Mouse (Mus musculus) limb, embryonic 14.5 days (tissue): Measurements from ENCODE around the gene Zfp386. TPM values are rescaled to one million over a fixed set of nuclear protein-coding genes. Genes with fewer than 3 reads are reported as not detected.

Experiments used
- ATAC-seq: fragments of 200-750 bp; cut with Nextera tagmentation; 2 replicates; pipeline ENCODE4 v1.8.0; 2017; ENCODE audit warnings: low read depth, moderate number of reproducible peaks, moderate TSS enrichment; ENCODE audit not compliant: low FRiP score
- DNase-seq: peaks from one replicate; pipeline ENCODE4 v3.0.0-alpha.2; 2015; ENCODE audit warnings: low spot score
- H3K27ac ChIP-seq: fragments of 300-500 bp; sonication (generic); replicated peaks from 2 replicates; pipeline ENCODE4 v1.5.1; 2014; ENCODE audit warnings: low read depth, mild to moderate bottlenecking, low read length, moderate library complexity, mixed read lengths
- H3K27me3 ChIP-seq: fragments of 300-500 bp; sonication (generic); 2 replicates; pipeline ENCODE4 v1.6.1; 2014; ENCODE audit warnings: low read length, mixed read lengths; ENCODE audit not compliant: control insufficient read depth, insufficient read depth
- H3K36me3 ChIP-seq: fragments of 300-500 bp; sonication (generic); 2 replicates; pipeline ENCODE4 v1.6.1; 2014; ENCODE audit warnings: mild to moderate bottlenecking, low read length, moderate library complexity, mixed read lengths; ENCODE audit not compliant: control insufficient read depth, insufficient read depth
- H3K4me1 ChIP-seq: fragments of 300-500 bp; sonication (generic); 2 replicates; pipeline ENCODE4 v1.6.1; 2014; ENCODE audit warnings: antibody characterized with exemption, low read length, mixed read lengths; ENCODE audit not compliant: control insufficient read depth, insufficient read depth
- H3K4me2 ChIP-seq: fragments of 300-500 bp; sonication (generic); replicated peaks from 2 replicates; pipeline ENCODE4 v1.6.1; 2014; ENCODE audit warnings: low read depth, mild to moderate bottlenecking, low read length, moderate library complexity; ENCODE audit not compliant: severe bottlenecking
- H3K4me3 ChIP-seq: fragments of 300-500 bp; sonication (generic); replicated peaks from 2 replicates; pipeline ENCODE4 v1.5.1; 2014; ENCODE audit warnings: low read length
- H3K9ac ChIP-seq: fragments of 300-500 bp; sonication (generic); 2 replicates; pipeline ENCODE4 v1.6.1; 2014; ENCODE audit warnings: mild to moderate bottlenecking, low read depth, low read length, moderate library complexity; ENCODE audit not compliant: severe bottlenecking
- H3K9me3 ChIP-seq: fragments of 300-500 bp; sonication (generic); 2 replicates; pipeline ENCODE4 v1.6.1; 2016; ENCODE audit warnings: low read length; ENCODE audit not compliant: control insufficient read depth
- POLR2A ChIP-seq: fragments of 200-500 bp; IDR thresholded peaks from 2 replicates; pipeline ENCODE4 v1.8.0; 2012; ENCODE audit warnings: inconsistent platforms, mild to moderate bottlenecking, moderate library complexity, borderline replicate concordance; ENCODE audit not compliant: insufficient read depth, insufficient read length; ENCODE audit errors: extremely low read depth
- WGBS: fragments of 180-500 bp; shearing (Covaris S2); extraction: QIAGEN DNeasy Blood & Tissue Kit; methylation state at CpG from one replicate; pipeline ENCODE4 v1.1.7; 2014; 5-methylcytosine and 5-hydroxymethylcytosine counted together
- polyA plus RNA-seq, 2 experiments: library from polyadenylated mRNA; depleted of rRNA in 1 of 2; stranded (reverse) in 1 of 2; unstranded in 1 of 2; fragments of >200 nt; fragmentation: Nextera tagmentation in 1 of 2; extraction: Ambion mirVana in 1 of 2; gene quantifications; 2 replicates each; pipeline versions ENCODE4 v1.2.1 to v1.2.3; 2012 to 2014

The Zfp386 gene
- polyA plus RNA-seq, 2 experiments = 29.9 to 44.4 TPM

GRCm38 (mm10) chr12:116109451-116110353 lies 62.2 kb downstream of the Zfp386 start:
- H3K4me2 ChIP-seq = no peak overlapping the region
- TF ChIP-seq POLR2A = no peak
- no peak for DNase-seq
- H3K9ac ChIP-seq = no peak overlapping the region
- WGBS = 80% methylated on average over 9 of the region's 9 CpGs
- peaks cover 8% of the 10 kb centered on the region for H3K9me3 ChIP-seq
- no peak for ATAC-seq
- H3K4me1 ChIP-seq = no peaks in the 10 kb centered on the region
- H3K4me3 ChIP-seq = no peak overlapping the region
- H3K27me3 ChIP-seq = no peaks in the 10 kb centered on the region
- H3K27ac ChIP-seq = no peak overlapping the region
- no peaks in the 10 kb centered on the region for H3K36me3 ChIP-seq

GRCm38 (mm10) chr12:116111007-116111694 lies 63.6 kb downstream of the Zfp386 start:
- DNase-seq (no peak), ATAC-seq (no peak)
- 68% methylated on average over 7 of the region's 7 CpGs for WGBS

More at GRCm38 (mm10) chr12:116111007-116111694, 63.6 kb downstream of the Zfp386 start:
- no peak overlapping the region for H3K9ac ChIP-seq
- H3K36me3 ChIP-seq = no peaks in the 10 kb centered on the region
- H3K4me3 ChIP-seq = no peak overlapping the region
- no peak overlapping the region for H3K4me2 ChIP-seq
- H3K27me3 ChIP-seq = no peaks in the 10 kb centered on the region
- TF ChIP-seq POLR2A = no peak
- H3K27ac ChIP-seq = no peak overlapping the region
- peaks cover 8% of the 10 kb centered on the region for H3K9me3 ChIP-seq
- H3K4me1 ChIP-seq = no peaks in the 10 kb centered on the region

Other genes starting within 250 kb of the Zfp386 start
- 5.6 and 6.3 TPM in 2 replicates for gene Vipr2, start 30.0 kb downstream of the Zfp386 start, polyA plus RNA-seq (2012; rRNA removed)
- 2.9 and 3.2 TPM in 2 replicates for gene Vipr2, start 30.0 kb downstream of the Zfp386 start, polyA plus RNA-seq (2014; fragmentation: Nextera tagmentation; extraction: Ambion mirVana)
- gene Wdr60, start 215.3 kb downstream of the Zfp386 start, polyA plus RNA-seq (2012; rRNA removed) = 20.7 and 22.4 TPM in 2 replicates
- 25.9 and 29.1 TPM in 2 replicates for gene Wdr60, start 215.3 kb downstream of the Zfp386 start, polyA plus RNA-seq (2014; fragmentation: Nextera tagmentation; extraction: Ambion mirVana)
- not detected in 2 replicates for gene Gm11027, start 227.7 kb downstream of the Zfp386 start, polyA plus RNA-seq (2012; rRNA removed)
- gene Gm11027, start 227.7 kb downstream of the Zfp386 start, polyA plus RNA-seq (2014; fragmentation: Nextera tagmentation; extraction: Ambion mirVana) = not detected in 2 replicates
- 13.7 and 15.9 TPM in 2 replicates for gene Esyt2, start 233.5 kb downstream of the Zfp386 start, polyA plus RNA-seq (2012; rRNA removed)
- 29.7 and 30.3 TPM in 2 replicates for gene Esyt2, start 233.5 kb downstream of the Zfp386 start, polyA plus RNA-seq (2014; fragmentation: Nextera tagmentation; extraction: Ambion mirVana)